Mouse (Mus musculus): ENCODE measurements around the gene Megf6. TPM values are rescaled to one million over a fixed set of nuclear protein-coding genes. Genes with fewer than 3 reads are reported as not detected.

The Megf6 gene
- polyA plus RNA-seq (2012; rRNA removed), result 2.2 and 2.9 TPM in 2 replicates

- DNase-seq (ENCODE audit: low read depth, low spot score), result no peak
Observed at GRCm38 (mm10) chr4:154170506-154171150, at the start of gene Megf6. TSS of gene Megf6 (plus strand) at chr4:154170730.

GRCm38 (mm10) chr4:154121800-154122199 lies 48.7 kb upstream of the Megf6 start:
- 86% methylated on average over 11 of the region's 11 CpGs for WGBS
- DNase-seq (ENCODE audit: low read depth, low spot score), result no peak

More at GRCm38 (mm10) chr4:154170506-154171150, at the start of gene Megf6:
- WGBS, result under 1% methylated on average over 58 of the region's 61 CpGs

- WGBS, result 63% methylated on average over 7 of the region's 7 CpGs
- no peak for DNase-seq (ENCODE audit: low read depth, low spot score)
Observed at GRCm38 (mm10) chr4:154122374-154122773, 48.2 kb upstream of the Megf6 start.

- DNase-seq (ENCODE audit: low read depth, low spot score), result no peak
- WGBS, result 47% methylated on average over 6 of the region's 6 CpGs
Observed at GRCm38 (mm10) chr4:154123553-154123952, 47.0 kb upstream of the Megf6 start.

- no peak for DNase-seq (ENCODE audit: low read depth, low spot score)
- 59% methylated on average over 5 of the region's 5 CpGs for WGBS
Observed at GRCm38 (mm10) chr4:154125202-154125601, 45.3 kb upstream of the Megf6 start.

- WGBS, result 66% methylated on average over 3 of the region's 3 CpGs
Observed at GRCm38 (mm10) chr4:154127273-154127672, 43.3 kb upstream of the Megf6 start.

GRCm38 (mm10) chr4:154129950-154130349 lies 40.6 kb upstream of the Megf6 start:
- no peak for DNase-seq (ENCODE audit: low read depth, low spot score)

More at GRCm38 (mm10) chr4:154127273-154127672, 43.3 kb upstream of the Megf6 start:
- DNase-seq (ENCODE audit: low read depth, low spot score), result no peak

- 76% methylated on average over 4 of the region's 4 CpGs for WGBS
- no peak for DNase-seq (ENCODE audit: low read depth, low spot score)
Observed at GRCm38 (mm10) chr4:154131894-154132293, 38.6 kb upstream of the Megf6 start.

- 51% methylated on average over 4 of the region's 4 CpGs for WGBS
- DNase-seq (ENCODE audit: low read depth, low spot score), result no peak
Observed at GRCm38 (mm10) chr4:154134803-154135202, 35.7 kb upstream of the Megf6 start.

GRCm38 (mm10) chr4:154137139-154137538 lies 33.4 kb upstream of the Megf6 start:
- 56% methylated on average over 5 of the region's 5 CpGs for WGBS
- no peak for DNase-seq (ENCODE audit: low read depth, low spot score)

GRCm38 (mm10) chr4:154139671-154140181 lies 30.8 kb upstream of the Megf6 start:
- no peak for DNase-seq (ENCODE audit: low read depth, low spot score)
- WGBS, result 2% methylated on average over 44 of the region's 59 CpGs

GRCm38 (mm10) chr4:154140182-154140212 lies 30.5 kb upstream of the Megf6 start, which contains the start of gene Trp73:
TSS of gene Trp73 (minus strand) at chr4:154140208.
- no peak for DNase-seq (ENCODE audit: low read depth, low spot score)
- 0% methylated on average over 4 of the region's 4 CpGs for WGBS

GRCm38 (mm10) chr4:154140213-154141008 lies 30.1 kb upstream of the Megf6 start:
- DNase-seq (ENCODE audit: low read depth, low spot score), result no peak
- 4% methylated on average over 46 of the region's 46 CpGs for WGBS

GRCm38 (mm10) chr4:154141009-154141867 lies 29.3 kb upstream of the Megf6 start:
- 2% methylated on average over 42 of the region's 42 CpGs for WGBS
- DNase-seq (ENCODE audit: low read depth, low spot score), result no peak

GRCm38 (mm10) chr4:154142211-154143040 lies 28.1 kb upstream of the Megf6 start, which contains the start of gene Wrap73:
TSS of gene Wrap73 (plus strand) at chr4:154142372.
- peak; percentile 58 for DNase-seq (ENCODE audit: low read depth, low spot score)
- under 1% methylated on average over 49 of the region's 49 CpGs for WGBS

GRCm38 (mm10) chr4:154144712-154145111 lies 25.8 kb upstream of the Megf6 start:
- WGBS, result 89% methylated on average over 3 of the region's 3 CpGs
- DNase-seq (ENCODE audit: low read depth, low spot score), result no peak

- no peak for DNase-seq (ENCODE audit: low read depth, low spot score)
- WGBS, result 76% methylated on average over 10 of the region's 10 CpGs
Observed at GRCm38 (mm10) chr4:154146342-154146741, 24.2 kb upstream of the Megf6 start.

- 76% methylated on average over 11 of the region's 11 CpGs for WGBS
Observed at GRCm38 (mm10) chr4:154154104-154154503, 16.4 kb upstream of the Megf6 start.

GRCm38 (mm10) chr4:154156050-154156449 lies 14.5 kb upstream of the Megf6 start:
- no peak for DNase-seq (ENCODE audit: low read depth, low spot score)
- 80% methylated on average over 7 of the region's 7 CpGs for WGBS

More at GRCm38 (mm10) chr4:154154104-154154503, 16.4 kb upstream of the Megf6 start:
- no peak for DNase-seq (ENCODE audit: low read depth, low spot score)

All from large intestine, adult 2 months (tissue).